Mouse (Mus musculus): Measurements from ENCODE around the gene Kcnma1.
A peak's percentile ranks its signal among the peaks of the same experiment; 100 is the strongest.

Kcnma1 gene

GRCm38 (mm10) chr14:23771794-23772193, 242.5 kb downstream of the Kcnma1 start:
- no peak for DNase-seq

- DNase-seq: no peak
These were observed 251.8 kb downstream of the Kcnma1 start for GRCm38 (mm10) chr14:23762471-23762870.

- no peak for DNase-seq
These were observed 254.7 kb downstream of the Kcnma1 start for GRCm38 (mm10) chr14:23759626-23760025.

- no peak for DNase-seq
These were observed 255.9 kb downstream of the Kcnma1 start for GRCm38 (mm10) chr14:23758421-23758820.

GRCm38 (mm10) chr14:23748011-23748410, 266.3 kb downstream of the Kcnma1 start:
- DNase-seq: no peak

GRCm38 (mm10) chr14:23746976-23747375, 267.3 kb downstream of the Kcnma1 start:
- DNase-seq: peak; percentile 77

- no peak for DNase-seq
These were observed 272.8 kb downstream of the Kcnma1 start for GRCm38 (mm10) chr14:23741531-23741930.

GRCm38 (mm10) chr14:23734200-23734599, 280.1 kb downstream of the Kcnma1 start:
- peak; percentile 31 for DNase-seq

- no peak for DNase-seq
These were observed 284.9 kb downstream of the Kcnma1 start for GRCm38 (mm10) chr14:23729377-23729776.

- no peak for DNase-seq
These were observed 290.4 kb downstream of the Kcnma1 start for GRCm38 (mm10) chr14:23723701-23724430.

- DNase-seq: no peak
These were observed 295.0 kb downstream of the Kcnma1 start for GRCm38 (mm10) chr14:23719246-23719645.

- no peak for DNase-seq
These were observed 295.6 kb downstream of the Kcnma1 start for GRCm38 (mm10) chr14:23718667-23719066.

GRCm38 (mm10) chr14:23714396-23715131, 299.7 kb downstream of the Kcnma1 start:
- no peak for DNase-seq

GRCm38 (mm10) chr14:23712891-23713290, 301.4 kb downstream of the Kcnma1 start:
- no peak for DNase-seq

GRCm38 (mm10) chr14:23710954-23711353, 303.3 kb downstream of the Kcnma1 start:
- no peak for DNase-seq

- DNase-seq: no peak
These were observed 307.5 kb downstream of the Kcnma1 start for GRCm38 (mm10) chr14:23706837-23707236.

GRCm38 (mm10) chr14:23705647-23706046, 308.6 kb downstream of the Kcnma1 start:
- DNase-seq: no peak

- DNase-seq: no peak
These were observed 310.0 kb downstream of the Kcnma1 start for GRCm38 (mm10) chr14:23704303-23704702.

- DNase-seq: peak; percentile 11
These were observed 317.9 kb downstream of the Kcnma1 start for GRCm38 (mm10) chr14:23696341-23696740.

GRCm38 (mm10) chr14:23689681-23690080, 324.6 kb downstream of the Kcnma1 start:
- no peak for DNase-seq

- no peak for DNase-seq
These were observed 325.8 kb downstream of the Kcnma1 start for GRCm38 (mm10) chr14:23688513-23688912.

- peak; percentile 37 for DNase-seq
These were observed 329.7 kb downstream of the Kcnma1 start for GRCm38 (mm10) chr14:23684463-23685066.

GRCm38 (mm10) chr14:23682758-23683157, 331.5 kb downstream of the Kcnma1 start:
- DNase-seq: no peak

GRCm38 (mm10) chr14:23679378-23679777, 334.9 kb downstream of the Kcnma1 start:
- peak; percentile 27 for DNase-seq

All from kidney, adult 9 months (tissue).